Mouse (Mus musculus) Muller cell, postnatal 12 days (primary cell): ENCODE results near the gene Gpr87.
"Not testable (repeated sequence)": the region's sequence is repeated elsewhere in the genome, so short reads cannot be mapped to it uniquely, and the experiment has no call there.

Experiments
- DNase-seq: peaks from one replicate; pipeline ENCODE4 v3.0.0-alpha.2; 2015; ENCODE audit errors: inconsistent ontology term

Gpr87 gene

DNA sequence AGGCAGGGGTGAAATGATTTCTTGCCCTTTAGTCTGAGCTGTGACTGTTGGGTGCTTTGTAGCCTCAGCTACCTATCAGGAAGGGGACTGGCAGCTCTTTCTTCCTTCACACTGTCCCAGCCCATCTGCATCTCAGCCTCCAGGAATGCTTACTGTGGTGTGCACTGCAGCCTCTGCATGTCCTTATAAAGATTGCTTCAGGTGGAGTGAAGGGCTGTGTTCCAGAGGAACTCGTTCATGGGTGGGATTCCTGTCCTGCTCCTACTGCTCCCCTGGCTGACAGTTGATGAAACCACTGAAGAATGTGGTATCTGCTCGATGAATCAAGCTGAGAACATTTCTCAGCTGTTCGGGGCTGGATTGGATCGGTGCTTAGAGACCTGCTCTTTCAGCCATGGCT, 7.6 kb downstream of the Gpr87 start:
- DNase-seq, result no peak

DNA sequence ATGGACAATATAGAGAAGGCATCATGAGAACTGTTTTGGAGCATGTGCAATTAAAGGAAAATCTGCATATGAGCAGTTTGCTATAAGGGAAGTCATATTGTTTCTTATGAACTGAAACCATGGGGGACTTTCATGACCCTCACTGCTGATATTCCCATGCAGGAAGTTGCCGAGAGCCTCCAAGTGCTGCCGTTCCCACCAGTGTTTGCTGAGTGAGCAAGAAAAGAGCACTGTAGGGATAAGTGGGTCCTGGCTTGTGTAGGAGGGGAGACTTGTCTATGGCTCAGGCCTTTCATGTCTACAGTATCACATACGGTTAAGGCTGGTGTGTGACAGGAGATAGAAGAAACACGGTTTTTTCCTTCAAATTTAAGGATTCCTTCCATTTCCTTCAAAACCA, 9.2 kb downstream of the Gpr87 start:
- DNase-seq, result no peak

DNA sequence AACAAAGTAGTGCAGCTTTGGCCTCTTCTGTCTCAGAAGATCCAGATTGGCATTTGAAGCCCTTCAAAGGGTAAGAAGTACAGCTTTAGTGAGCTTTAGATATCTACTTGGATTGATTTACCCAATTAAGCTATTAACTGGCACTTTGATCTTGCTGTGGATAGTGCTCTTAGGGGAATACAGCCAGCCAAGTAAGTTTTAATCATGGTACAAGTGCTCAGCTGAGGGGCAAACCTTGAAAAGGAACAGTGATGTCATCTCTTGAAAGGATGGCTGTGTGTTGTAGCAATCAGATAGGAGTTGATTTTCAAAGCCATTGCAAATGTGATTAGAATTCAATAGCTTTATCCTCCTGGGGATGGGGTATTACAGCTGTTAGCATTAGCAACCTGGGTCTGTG, 12.8 kb downstream of the Gpr87 start:
- no peak for DNase-seq

DNA sequence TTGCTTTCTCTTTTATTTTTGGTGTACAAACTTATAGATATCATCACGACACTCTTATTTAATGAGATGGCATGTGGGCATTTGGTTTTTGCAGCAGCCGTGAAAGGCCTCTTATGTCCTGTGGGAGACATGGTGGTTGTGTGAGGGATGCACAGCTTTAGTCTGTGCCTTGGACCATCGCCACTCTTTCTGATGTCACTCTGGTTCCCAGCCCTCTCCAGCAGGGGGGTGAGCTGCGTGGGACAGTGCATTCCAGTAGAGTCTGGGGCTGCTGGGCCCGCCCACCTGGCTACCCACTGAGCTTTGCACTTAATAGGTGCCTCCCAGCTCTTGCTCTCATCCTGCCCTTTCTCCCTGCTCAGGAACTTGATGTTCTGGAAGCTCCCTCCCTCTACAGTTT, 13.8 kb downstream of the Gpr87 start:
- peak; percentile 38 for DNase-seq

DNA sequence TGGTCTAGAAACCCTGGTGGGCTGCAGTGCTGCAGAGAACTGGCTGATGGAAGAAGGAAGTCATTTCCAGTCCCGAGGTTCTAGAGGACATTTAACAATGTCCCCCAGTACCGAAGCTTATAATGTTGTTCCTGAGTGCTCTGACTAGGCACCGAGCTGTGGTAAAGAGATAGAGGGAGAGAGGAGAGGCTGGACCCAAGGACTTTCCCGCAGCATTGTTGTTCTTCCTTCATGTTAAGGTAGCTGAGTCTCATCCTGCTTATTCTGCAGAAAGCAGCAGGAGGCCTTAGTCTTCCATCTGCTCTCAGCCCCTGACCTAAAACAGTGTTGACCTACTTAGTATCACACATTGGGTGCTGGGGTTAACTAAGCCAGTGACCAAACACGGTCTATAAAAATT, 18.0 kb downstream of the Gpr87 start:
- no peak for DNase-seq

DNA sequence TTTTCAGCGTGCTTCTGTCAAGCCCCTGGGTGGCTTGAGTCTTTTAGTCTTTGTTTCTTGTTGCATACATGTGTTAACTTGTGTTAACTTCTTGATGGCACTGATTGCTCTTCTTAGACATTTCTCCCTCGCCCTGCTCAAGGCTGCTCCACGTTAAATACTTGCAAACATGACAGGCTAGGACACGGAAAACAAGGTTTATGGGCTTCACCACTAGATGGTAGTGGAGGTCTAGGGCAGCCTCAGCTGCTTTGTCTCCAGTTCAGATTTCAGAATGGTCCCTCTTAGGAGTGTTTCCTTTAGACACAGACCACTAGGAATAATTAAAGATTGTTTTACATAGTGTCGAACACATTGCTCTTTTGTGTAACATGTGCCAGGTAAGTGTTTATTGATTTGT, 19.7 kb downstream of the Gpr87 start:
- DNase-seq, result no peak

DNA sequence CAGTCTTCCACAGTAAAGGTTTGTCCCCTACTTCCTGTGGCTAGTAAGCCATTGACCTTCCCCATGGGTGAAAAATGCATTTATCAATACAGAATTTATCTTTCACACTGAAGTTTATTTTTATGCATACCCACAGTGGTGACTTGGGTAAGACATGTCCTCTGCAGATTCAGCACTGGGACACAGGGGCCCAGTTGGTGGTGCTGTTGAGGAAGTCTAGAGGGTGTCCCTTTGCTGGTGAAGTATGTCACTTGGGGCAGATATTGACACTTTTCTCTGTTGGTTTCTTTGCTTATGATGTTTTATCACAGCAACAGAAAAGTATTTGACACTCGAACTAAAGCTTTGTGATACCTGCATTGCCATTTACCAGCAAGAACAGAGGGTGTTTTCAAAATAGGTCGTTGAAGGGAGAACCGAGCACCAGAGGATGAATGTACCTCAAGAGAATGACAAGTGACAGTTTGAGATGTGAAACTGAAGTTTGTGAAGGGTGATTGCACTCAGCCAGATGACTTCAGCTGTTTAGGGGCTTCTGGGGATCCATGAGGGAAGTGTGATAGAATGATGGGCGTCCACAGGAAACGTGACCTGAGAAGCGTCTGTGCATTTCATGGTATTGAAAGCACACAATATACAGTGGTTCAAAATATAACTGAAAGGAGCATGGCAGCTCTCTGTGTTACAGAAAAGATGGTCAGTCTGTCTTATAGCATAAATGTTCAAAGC, 20.3 kb downstream of the Gpr87 start:
- no peak for DNase-seq

DNA sequence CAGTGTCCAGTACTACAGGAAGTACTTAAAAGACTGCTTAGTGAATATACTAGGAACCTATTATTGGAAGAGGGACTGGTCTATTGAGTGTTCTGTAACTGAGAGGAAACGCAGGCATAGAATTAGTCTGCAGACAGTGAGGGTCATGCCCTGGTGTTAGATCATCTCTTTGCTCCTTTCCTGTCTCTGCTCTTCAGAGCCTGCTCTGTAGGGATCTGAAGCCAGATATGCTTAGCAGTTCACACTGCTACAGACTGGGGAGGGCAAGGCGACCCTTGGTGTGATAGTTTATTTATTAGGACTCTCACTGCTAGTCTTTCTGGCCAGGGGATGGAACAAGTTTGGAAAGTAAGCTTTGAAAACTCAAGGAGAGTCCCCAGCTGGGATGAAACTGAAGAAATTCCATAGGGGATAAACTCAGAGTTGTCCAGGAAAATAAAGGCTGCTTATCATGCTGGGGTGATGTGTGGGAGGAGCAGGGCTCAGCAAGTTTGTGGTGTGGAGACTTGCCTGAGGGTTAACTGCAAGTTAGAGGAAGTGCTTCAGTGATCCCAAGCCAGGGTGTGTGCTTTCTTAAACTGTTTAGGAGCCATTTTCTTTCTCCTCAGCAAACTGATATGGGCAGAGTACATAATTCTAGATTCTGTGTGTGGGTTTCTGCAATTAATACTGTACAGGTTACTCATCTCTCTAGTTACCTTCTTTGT, 24.8 kb downstream of the Gpr87 start:
- no peak for DNase-seq

DNA sequence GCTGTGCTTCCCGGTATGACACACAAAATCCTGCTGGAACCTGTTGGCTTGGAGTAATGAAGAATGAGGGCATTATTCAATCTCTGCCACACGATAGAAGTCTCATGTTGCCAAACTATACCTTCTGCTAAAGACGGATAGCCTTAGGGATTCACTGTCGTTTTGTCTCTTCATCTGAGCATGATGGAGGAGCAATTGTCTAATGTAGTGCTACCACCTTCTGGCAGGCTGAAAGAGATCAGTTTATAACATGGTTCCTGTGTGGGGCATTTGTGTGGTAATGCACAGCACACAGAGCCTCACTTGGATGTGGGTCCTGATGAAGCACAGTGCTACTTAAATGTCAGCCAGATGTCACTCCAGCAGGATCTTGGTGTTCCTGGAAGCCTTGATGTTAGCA, 25.7 kb downstream of the Gpr87 start:
- DNase-seq, result no peak

DNA sequence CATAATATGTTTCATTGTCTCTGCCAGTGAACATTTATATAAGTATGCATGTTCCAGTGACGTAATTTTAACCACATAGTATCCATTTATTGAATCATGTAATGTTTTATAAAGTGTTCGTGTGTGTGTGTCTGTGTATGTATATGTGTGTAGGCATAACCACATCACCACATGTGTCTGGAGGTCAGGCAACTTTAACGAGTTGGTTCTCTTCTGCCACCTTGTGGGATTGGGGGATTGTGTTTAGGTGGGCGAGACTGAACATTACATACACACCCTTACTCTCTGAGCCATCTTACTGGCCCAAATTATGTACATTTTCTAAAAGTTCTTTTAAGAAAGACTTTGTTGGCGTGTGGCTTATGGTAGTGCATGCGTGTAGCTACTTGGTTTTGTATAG, 26.4 kb downstream of the Gpr87 start:
- DNase-seq, result no peak

DNA sequence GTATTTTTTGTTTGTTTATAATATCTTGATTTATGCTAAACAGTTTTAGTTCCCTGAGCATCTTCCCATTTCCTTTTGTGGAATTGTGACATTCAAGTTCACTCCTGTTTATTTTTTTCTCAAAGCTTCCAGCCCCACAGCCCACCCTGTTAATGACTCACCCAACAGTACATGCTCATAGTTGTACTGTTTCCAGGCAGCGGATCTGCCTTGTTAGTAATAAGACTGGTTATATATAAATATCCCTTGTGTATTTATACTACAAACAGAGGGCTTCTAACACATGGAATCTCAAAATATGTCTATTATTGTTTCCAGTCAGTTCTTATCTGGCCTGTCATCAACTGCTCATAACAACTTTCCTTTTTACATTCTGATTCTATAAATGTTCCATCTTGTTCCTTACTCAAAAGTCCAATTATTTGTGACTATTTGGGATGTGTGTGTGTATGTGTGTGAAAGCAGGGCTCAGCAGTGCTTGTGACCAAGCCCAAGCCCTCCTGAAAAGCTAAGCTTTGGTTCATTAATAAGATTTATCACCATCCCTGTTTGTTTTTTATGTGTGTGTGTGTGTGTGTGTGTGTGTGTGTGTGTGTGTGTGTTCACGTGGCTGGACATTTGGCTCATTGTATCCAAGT, 27.4 kb downstream of the Gpr87 start:
- no peak for DNase-seq

DNA sequence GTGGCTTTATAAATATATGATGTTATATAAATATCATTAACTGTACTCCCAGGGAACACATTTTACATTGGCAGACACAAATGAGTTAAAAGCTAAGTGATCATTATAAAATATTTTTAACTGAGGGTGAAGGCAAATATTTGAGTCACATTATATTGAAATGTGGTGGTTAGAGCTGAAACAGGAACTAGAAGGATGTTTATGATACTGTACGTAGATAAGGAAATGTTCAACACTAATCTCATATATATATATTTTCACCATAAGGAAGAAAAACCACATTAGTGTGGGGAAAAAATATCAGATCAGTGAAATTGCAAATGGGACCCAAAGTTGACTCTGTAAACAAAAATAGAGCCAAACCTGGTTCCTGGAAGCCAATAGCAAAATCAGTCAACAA, 34.4 kb downstream of the Gpr87 start:
- DNase-seq, result no peak

DNA sequence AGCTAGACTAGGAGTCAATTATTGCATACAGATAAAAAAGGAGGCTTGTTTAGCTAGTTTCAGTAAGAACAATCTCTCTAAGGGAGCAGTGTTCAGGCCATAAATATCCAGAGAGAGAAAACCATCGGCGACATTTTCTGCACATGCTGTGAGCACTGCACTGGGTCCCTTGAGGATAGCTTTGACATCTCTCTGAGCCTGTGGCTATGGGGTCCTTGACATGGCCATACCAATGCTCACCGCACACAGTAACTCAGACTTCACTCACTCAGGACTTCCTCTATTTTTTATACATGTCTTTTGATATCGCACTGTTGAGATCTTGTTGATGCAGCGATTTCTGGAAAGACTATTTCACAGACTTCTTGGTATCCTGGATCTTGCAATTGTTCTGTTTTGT, 37.9 kb downstream of the Gpr87 start:
- DNase-seq, result no peak

DNA sequence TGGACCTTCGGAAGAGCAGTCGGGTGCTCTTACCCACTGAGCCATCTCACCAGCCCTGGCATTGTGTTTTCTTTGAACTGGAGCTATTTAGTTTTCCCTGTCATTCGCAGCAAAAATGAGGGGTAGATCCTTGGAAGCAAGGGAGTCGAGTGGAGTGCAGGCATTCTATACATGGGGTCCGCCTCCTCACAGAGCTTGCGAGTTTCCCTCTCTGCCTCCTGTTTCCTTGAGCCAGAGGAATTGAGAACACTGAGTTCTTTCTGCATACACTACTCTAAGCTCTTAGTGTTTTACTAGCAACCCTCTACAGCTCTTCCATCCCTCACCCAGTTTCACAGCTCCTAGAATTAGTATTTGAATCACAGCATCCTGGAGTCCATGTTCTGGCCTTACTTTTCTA, 39.5 kb downstream of the Gpr87 start:
- DNase-seq, result no peak

DNA sequence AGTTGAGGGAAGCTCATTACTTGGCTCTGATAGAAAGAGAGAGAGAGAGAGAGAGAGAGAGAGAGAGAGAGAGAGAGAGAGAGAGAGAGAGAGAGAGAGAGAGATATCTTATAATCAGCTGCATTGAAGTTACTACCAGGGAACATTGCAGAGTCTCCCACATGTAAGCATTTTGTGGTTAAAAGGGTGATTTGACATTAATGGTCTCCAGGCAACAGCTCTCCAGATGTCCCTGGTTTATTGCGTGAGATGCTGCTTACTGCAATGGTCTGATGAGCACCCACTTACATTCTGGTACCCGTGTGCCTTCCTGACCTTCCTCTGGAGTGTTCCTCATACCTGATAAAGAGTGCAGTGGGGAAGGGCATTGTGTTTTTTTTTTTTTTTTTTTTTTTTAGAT, 40.0 kb downstream of the Gpr87 start:
- no peak for DNase-seq

DNA sequence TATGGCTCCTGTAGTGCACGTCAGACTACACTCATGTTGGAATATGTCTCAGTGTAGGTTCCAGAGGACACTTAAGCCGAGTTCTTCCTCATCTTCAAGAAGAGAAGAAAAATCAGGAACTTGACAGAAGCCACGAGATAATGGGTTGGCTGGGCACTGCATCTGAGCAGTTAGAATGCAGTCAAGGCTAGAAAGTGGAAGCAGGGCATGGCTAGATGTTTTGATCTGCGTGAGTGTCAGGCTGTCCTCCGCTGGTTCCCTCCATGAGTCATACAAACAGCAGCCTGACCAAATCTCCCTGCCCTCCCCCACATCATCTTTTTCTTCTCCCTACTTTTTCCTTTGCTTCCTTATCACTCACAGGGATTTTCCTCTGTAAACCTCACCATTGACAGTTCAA, 41.5 kb downstream of the Gpr87 start, which contains the start of gene P2ry14:
TSS of gene P2ry14 (minus strand) at position 195 of the 400 bp plus-strand sequence.
- no peak for DNase-seq

DNA sequence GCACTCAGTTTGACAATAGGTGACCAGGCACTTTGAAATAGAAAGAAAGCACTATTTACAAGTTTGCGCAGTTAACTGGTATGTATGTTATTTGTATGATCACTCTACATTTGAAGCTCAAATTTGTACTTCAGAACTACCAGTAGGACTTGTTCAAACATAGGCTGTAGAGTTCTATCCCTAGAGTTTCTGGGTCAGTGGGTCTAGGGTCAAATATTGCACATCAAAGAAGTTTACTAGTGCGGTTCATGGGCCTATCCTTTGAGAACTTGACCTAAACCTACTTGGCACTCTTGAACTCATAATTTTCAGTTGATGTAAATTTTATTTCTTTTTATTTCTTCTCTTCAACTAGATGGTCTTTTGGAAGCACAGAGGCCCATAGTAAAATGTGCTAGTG, 44.3 kb downstream of the Gpr87 start:
- DNase-seq, result no peak

DNA sequence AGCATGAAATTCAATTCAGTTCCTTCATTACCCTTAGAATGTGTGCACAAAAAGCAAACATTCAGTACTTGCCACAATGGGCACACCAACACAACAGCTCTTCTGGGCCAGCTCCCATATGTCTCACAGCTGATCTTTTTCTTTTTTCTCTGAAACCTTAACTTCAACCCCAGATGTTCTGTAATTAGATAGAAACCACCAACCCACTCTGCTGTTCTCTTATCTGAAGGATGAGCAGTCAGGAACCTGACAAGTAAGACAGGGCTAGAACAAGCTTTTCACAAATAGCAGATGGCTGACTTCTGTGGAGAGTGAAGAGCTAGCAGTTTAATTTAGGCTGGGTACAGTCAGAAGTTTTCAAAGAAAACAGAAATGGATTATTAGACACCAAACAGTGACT, 45.3 kb downstream of the Gpr87 start:
- no peak for DNase-seq

DNA sequence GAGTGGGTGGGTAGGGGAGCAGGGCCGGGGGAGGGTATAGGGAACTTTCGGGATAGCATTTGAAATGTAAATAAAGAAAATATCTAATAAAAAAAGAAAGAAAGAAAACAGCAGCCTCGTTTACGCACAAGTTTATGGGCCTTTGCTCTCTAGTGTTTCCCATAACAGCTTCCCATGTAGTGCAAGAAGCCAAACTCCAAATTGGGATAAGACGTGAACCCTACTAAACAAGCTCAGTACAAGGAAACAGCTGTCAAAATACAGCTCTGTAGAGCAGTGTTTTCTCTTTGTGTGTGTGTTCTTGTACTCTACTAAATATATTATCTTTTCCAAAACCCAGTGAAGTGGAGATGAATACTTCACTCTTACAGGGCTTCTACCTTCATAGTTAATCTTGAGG, 49.7 kb downstream of the Gpr87 start:
- no peak for DNase-seq

DNA sequence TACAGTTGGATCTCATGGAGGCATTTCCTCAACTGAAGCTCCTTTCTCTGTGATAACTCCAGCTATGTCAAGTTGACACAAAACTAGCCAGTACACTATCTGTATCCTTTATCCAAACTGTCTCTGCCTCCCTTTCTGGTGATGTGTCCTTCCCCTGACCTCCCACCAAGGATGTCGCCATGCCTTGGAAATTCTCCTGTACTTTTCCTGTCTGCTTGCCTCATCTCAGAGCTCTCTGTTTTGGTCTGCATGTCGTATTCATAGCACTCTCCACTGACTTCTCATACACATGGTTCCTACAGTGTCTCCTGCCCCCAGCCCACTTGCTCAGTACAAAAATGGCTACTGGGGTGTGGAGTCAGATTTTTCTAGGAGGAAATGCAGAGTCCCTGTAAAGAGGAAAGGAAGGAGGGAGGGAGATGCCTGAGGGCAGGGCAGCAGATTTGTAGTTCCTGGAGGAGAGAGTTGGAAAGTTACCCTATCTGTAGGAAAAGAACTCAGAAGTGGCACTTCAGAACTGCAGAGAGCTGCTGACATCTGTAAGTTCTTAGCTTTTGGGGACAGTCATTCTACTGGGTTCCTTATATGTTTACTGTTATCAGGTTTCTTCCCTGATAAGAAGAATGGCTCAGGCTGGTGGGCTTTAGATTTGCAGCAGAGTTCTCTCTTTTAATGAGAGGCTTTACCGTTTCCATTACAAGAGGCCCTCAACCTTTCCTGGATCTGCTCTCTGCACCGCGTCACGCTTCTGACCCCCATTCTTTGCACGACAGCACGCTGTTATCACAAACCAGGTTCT, 53.2 kb downstream of the Gpr87 start:
- DNase-seq, result no peak

DNA sequence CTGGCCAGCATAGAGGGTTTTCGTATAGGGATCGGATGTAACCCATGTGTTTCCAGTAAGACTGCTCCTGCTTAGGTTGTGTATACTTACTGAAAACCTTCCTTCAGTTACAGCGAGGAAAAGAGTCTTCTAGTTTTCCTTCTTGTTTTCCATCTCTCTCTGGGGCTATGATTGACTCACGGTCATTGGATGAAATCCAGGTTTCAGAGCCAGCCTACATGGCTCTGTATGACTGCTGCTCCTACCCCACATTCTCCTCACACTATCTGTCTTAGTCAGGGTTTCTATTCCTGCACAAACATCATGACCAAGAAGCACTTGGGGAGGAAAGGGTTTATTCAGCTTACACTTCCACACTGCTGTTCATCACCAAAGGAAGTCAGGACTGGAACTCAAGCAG, 54.0 kb downstream of the Gpr87 start:
- DNase-seq, result not testable (repeated sequence)

DNA sequence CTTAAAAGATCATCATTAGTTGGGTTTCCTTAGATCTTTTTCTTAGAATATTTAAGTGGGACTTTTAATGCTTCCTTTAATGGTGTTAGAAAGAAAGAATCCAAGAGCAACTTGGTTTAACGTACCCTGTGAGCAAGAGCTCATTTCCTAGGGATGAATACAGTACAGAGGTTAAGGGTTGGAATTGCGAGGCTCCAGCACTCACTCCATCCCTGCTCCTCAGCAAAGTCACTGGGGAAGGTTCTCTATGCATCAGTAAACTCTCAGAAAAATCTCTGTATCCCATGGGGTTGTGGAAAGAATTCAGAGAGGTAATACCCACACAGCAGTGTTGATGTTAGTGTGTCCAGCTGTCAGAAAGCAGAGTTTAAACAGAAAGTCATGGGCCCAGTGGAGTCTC, 54.8 kb downstream of the Gpr87 start:
- DNase-seq, result no peak
